16 mouse cellular contexts compared by ENCODE assay signal in the genomic region with DNA sequence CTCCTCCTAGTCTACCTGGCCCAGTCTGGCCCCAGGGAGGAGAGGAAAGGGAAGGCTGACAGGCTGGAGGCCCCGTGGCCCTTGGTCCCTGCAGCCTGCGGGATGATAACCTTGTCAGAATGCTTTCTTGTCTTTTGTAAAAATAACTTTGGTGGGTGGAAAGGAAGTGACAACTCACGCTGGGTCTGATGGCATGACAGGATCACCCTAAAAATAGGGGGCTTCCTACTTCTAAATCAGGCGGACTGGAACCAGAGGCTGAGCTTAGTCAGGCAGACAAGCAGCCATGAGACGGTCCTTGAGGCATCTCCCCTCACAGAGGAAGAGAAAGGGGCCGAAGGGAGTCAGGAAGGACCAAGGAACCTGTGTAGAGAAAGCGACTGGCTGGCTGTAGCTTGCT. TPM values are rescaled to one million over a fixed set of nuclear protein-coding genes. Genes with fewer than 3 reads are reported as not detected.
A peak's percentile ranks its signal among the peaks of the same experiment; 100 is the strongest.
DNase-seq lines count a peak whose midpoint lies in the region; ATAC-seq lines count a peak whose summit lies in the region.
"Had no signal": no experiment of that assay in that cellular context is flagged by ENCODE, and none has a peak within 500 bp of the region (broad histone marks: within the 10 kb centered on the region; RNA-seq: fewer than 3 reads in every experiment).

No protein-coding gene starts in this region.

- H3K9me3 ChIP-seq in heart, embryonic 11.5 days (replicated peaks; ENCODE audit: control insufficient read depth, low read length): no peaks in the 10 kb centered on the region
- no peaks in the 10 kb centered on the region for H3K9me3 ChIP-seq in kidney, embryonic 15.5 days (replicated peaks)
- H3K9me3 ChIP-seq in megakaryocyte, embryonic 14.5 days: no peaks in the 10 kb centered on the region
- no peaks in the 10 kb centered on the region for H3K9me3 ChIP-seq in stomach, embryonic 16.5 days (replicated peaks; ENCODE audit: control insufficient read depth, low read length)
- H3K9me3 ChIP-seq: forebrain, embryonic 13.5 days; liver, embryonic 12.5 days; midbrain, embryonic 10.5 days; neural tube, embryonic 15.5 days; stomach, embryonic 15.5 days had no signal

- DNase-seq in heart, postnatal 14 days: no peak
- no peak for DNase-seq in kidney, postnatal 10 days
- DNase-seq in gastrocnemius, postnatal 36 days: no peak
- DNase-seq: cerebellum, adult 18-20 months; thymus, postnatal 25 days had no signal

- intact Hi-C loops in heart, postnatal 14 days (cut with DNase I): no loop called here
- intact Hi-C loops in gastrocnemius, postnatal 36 days (cut with DNase I): no loop called here

- ATAC-seq in heart, embryonic 11.5 days (replicated peaks; ENCODE audit: insufficient number of reproducible peaks, low FRiP score, low TSS enrichment): no peak
- ATAC-seq in kidney, embryonic 15.5 days (replicated peaks; ENCODE audit: low FRiP score): no peak
- ATAC-seq in megakaryocyte, adult 5-6 weeks (ENCODE audit: poor library complexity, severe bottlenecking): no peak
- ATAC-seq in stomach, embryonic 16.5 days (ENCODE audit: insufficient read depth, low FRiP score): no peak
- ATAC-seq: forebrain, embryonic 13.5 days; intestine, postnatal 0 days; liver, embryonic 12.5 days had no signal

- no peaks in the 10 kb centered on the region; the same call in none of the 2 replicates for H3K27me3 ChIP-seq in heart, embryonic 11.5 days (ENCODE audit: control insufficient read depth, insufficient read depth, low read length)
- no peaks in the 10 kb centered on the region for H3K27me3 ChIP-seq in kidney, embryonic 15.5 days
- H3K27me3 ChIP-seq in megakaryocyte, embryonic 14.5 days (replicated peaks): no peaks in the 10 kb centered on the region
- H3K27me3 ChIP-seq in stomach, embryonic 16.5 days (ENCODE audit: control insufficient read depth, insufficient read depth, low read length): no peaks in the 10 kb centered on the region
- H3K27me3 ChIP-seq: forebrain, embryonic 13.5 days; liver, embryonic 12.5 days; neural tube, embryonic 15.5 days; stomach, embryonic 15.5 days had no signal

- peaks cover 57% of the 10 kb centered on the region for H3K4me1 ChIP-seq in heart, embryonic 11.5 days (ENCODE audit: control insufficient read depth, insufficient read depth, low read length)
- H3K4me1 ChIP-seq in kidney, embryonic 15.5 days: peaks cover 47% of the 10 kb centered on the region
- peaks cover 100% of the 10 kb centered on the region for H3K4me1 ChIP-seq in megakaryocyte, embryonic 14.5 days
- H3K4me1 ChIP-seq in stomach, embryonic 16.5 days (ENCODE audit: control insufficient read depth, insufficient read depth, low read length): peaks cover 47% of the 10 kb centered on the region

- H3K4me2 ChIP-seq in heart, embryonic 11.5 days: no peak overlapping the region
- no peak overlapping the region for H3K4me2 ChIP-seq in kidney, embryonic 15.5 days
- no peak overlapping the region for H3K4me2 ChIP-seq in stomach, embryonic 16.5 days (ENCODE audit: low read depth, low read length)
- H3K4me2 ChIP-seq: forebrain, embryonic 13.5 days; liver, embryonic 12.5 days; neural tube, embryonic 15.5 days; stomach, embryonic 15.5 days had no signal

- H3K36me3 ChIP-seq in heart, embryonic 11.5 days (ENCODE audit: control insufficient read depth, insufficient read depth, low read length): no peaks in the 10 kb centered on the region
- H3K36me3 ChIP-seq in kidney, embryonic 15.5 days: no peaks in the 10 kb centered on the region
- H3K36me3 ChIP-seq in megakaryocyte, embryonic 14.5 days (replicated peaks; ENCODE audit: low read length): peaks cover 99% of the 10 kb centered on the region
- H3K36me3 ChIP-seq in stomach, embryonic 16.5 days (ENCODE audit: control insufficient read depth, insufficient read depth, low read length): no peaks in the 10 kb centered on the region
- H3K36me3 ChIP-seq: liver, embryonic 12.5 days; midbrain, embryonic 10.5 days; neural tube, embryonic 15.5 days had no signal

- WGBS in heart, embryonic 11.5 days (ENCODE audit: insufficient replicate concordance): 41% methylated on average over 7 of the region's 7 CpGs
- WGBS in kidney, embryonic 15.5 days: 67% methylated on average over 7 of the region's 7 CpGs
- 75% methylated on average over 7 of the region's 7 CpGs for WGBS in stomach, embryonic 16.5 days

- no peak overlapping the region for H3K9ac ChIP-seq in heart, embryonic 11.5 days (ENCODE audit: low read depth, low read length)
- H3K9ac ChIP-seq in kidney, embryonic 15.5 days: no peak overlapping the region
- no peak overlapping the region for H3K9ac ChIP-seq in stomach, embryonic 16.5 days (ENCODE audit: low read length)
- H3K9ac ChIP-seq: forebrain, embryonic 13.5 days; liver, embryonic 12.5 days; neural tube, embryonic 15.5 days; stomach, embryonic 15.5 days had no signal

- H3K4me3 ChIP-seq in heart, embryonic 11.5 days (ENCODE audit: low read depth, low read length): no peak overlapping the region
- no peak overlapping the region for H3K4me3 ChIP-seq in kidney, embryonic 15.5 days (replicated peaks)
- H3K4me3 ChIP-seq in megakaryocyte, embryonic 14.5 days (replicated peaks): peak overlapping the region; percentile 76
- no peak overlapping the region for H3K4me3 ChIP-seq in stomach, embryonic 16.5 days (replicated peaks; ENCODE audit: low read length)
- H3K4me3 ChIP-seq: forebrain, embryonic 13.5 days; liver, embryonic 12.5 days; midbrain, embryonic 10.5 days; neural tube, embryonic 15.5 days; stomach, embryonic 15.5 days had no signal

- H3K27ac ChIP-seq in heart, embryonic 11.5 days (ENCODE audit: low read depth, low read length): peak overlapping the region; percentile 22; the same call in 1 of the 2 replicates
- peak overlapping the region; percentile 37 for H3K27ac ChIP-seq in kidney, embryonic 15.5 days
- peak overlapping the region; percentile 11; the same call in 1 of the 2 replicates for H3K27ac ChIP-seq in stomach, embryonic 16.5 days (ENCODE audit: low read length)
- H3K27ac ChIP-seq: forebrain, embryonic 13.5 days; liver, embryonic 12.5 days; midbrain, embryonic 10.5 days; neural tube, embryonic 15.5 days; stomach, embryonic 15.5 days had no signal

RNA-seq across cellular contexts. Expression of gene Cd9, which starts 23.3 kb away (rescaled TPM):
- polyA plus RNA-seq in heart, embryonic 11.5 days (2014; fragmentation: Nextera tagmentation; extraction: Ambion mirVana): 70.9 and 80.8 TPM in 2 replicates
- total RNA-seq in heart, postnatal 14 days (2021): 10 to 100 TPM; 63.4 to 69.8 TPM
- 137 and 148 TPM in 2 replicates for polyA plus RNA-seq in kidney, embryonic 15.5 days (2015; fragmentation: Nextera tagmentation; extraction: Ambion mirVana)
- polyA plus RNA-seq in megakaryocyte, embryonic 14.5 days (2012; ENCODE audit: insufficient read depth, low replicate concordance): 24.2 and 52.6 TPM in 2 replicates
- 100 and 106 TPM in 2 replicates for total RNA-seq in megakaryocyte, adult 5-6 weeks (2015)
- total RNA-seq in megakaryocyte, adult 5-6 weeks (2017): 65.5 and 74.0 TPM in 2 replicates
- 452 and 514 TPM in 2 replicates for polyA plus RNA-seq in stomach, embryonic 16.5 days (2015; fragmentation: Nextera tagmentation; extraction: Ambion mirVana)
- total RNA-seq in gastrocnemius, postnatal 36 days (2021): 10 to 100 TPM; 20.3 to 28.4 TPM
